Mouse (Mus musculus): ENCODE results near the gene Ptger1. TPM values are rescaled to one million over a fixed set of nuclear protein-coding genes. Genes with fewer than 3 reads are reported as not detected.

The Ptger1 gene
- polyA plus RNA-seq, 1 experiment = 2.5 TPM

- no peak for DNase-seq (ENCODE audit: low read depth, low spot score)
- 70% methylated on average over 25 of the region's 25 CpGs for WGBS
Measured at GRCm38 (mm10) chr8:83721405-83722025, 55.0 kb downstream of the Ptger1 start.

Other genes starting within 250 kb of the Ptger1 start
- gene Scoc, start 208.3 kb upstream of the Ptger1 start, polyA plus RNA-seq (2012; rRNA removed) = 2.6 and 8.2 TPM in 2 replicates
- not detected in 2 replicates for gene Olfr370, start 130.9 kb upstream of the Ptger1 start, polyA plus RNA-seq (2012; rRNA removed)
- gene Ndufb7, start 100.0 kb upstream of the Ptger1 start, polyA plus RNA-seq (2012; rRNA removed) = 479 and 502 TPM in 2 replicates
- 323 and 376 TPM in 2 replicates for gene Tecr, start 58.7 kb upstream of the Ptger1 start, polyA plus RNA-seq (2012; rRNA removed)
- 23.2 and 28.3 TPM in 2 replicates for gene Dnajb1, start 58.5 kb upstream of the Ptger1 start, polyA plus RNA-seq (2012; rRNA removed)
- gene Gipc1, start 14.0 kb upstream of the Ptger1 start, polyA plus RNA-seq (2012; rRNA removed) = 42.0 and 46.4 TPM in 2 replicates
- gene Pkn1, start 32.5 kb downstream of the Ptger1 start, polyA plus RNA-seq (2012; rRNA removed) = 87.2 and 107 TPM in 2 replicates
- 94.5 and 106 TPM in 2 replicates for gene Ddx39, start 48.5 kb downstream of the Ptger1 start, polyA plus RNA-seq (2012; rRNA removed)
- gene Adgre5, start 74.6 kb downstream of the Ptger1 start, polyA plus RNA-seq (2012; rRNA removed) = 55.1 and 68.0 TPM in 2 replicates
- 13.4 and 18.8 TPM in 2 replicates for gene Adgrl1, start 233.4 kb downstream of the Ptger1 start, polyA plus RNA-seq (2012; rRNA removed)